Mouse (Mus musculus) B cell, adult 2 months (primary cell): ENCODE measurements around the gene Mcm10.

ENCODE experiments used
- DNase-seq, 2 experiments: peaks; one replicate each; pipeline ENCODE4 v3.0.0; 2022

Mcm10 gene

DNA sequence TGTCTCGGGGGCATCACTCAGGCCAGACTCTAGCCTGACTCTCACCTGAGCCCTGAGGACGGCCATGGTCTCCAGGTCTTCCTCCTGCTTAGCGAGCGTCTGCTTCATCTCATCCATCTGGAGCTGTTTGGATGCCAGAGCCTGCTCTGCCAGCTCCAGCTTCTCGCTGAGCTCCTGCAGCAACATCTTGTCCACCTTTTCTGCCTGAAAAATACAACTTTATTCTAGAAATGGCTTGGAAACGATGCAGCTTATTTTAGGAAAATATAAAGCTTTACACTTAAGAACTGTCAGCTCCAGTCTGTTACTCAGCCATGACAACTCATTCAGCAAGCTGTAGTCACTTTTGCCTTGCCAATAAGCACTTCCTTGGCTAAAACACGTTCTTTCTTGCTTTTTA lies 18.6 kb upstream of the Mcm10 start:
- no peak for DNase-seq

GRCm38 (mm10) chr2:5029808-5030207 lies 17.2 kb upstream of the Mcm10 start:
- no peak for DNase-seq

DNA sequence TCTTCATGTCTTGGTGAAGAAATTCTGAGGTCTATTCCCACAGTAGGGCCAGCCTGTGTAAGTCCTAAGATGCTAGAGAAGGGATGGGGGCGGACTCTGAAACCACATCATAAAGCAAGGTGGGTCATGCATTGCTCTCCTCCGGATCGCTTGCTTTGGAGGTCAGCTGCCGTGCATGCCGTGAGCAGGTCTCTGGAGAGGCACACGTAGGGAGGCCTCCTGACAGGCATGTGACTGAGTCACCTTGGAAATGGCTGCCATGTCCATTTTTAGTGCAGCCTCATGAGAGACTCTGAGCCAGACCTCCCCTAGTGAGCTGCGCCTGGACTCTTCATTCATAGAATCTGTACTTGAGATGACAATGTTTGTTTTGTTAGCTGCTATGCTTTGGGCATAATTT lies 15.5 kb upstream of the Mcm10 start:
- no peak for DNase-seq

GRCm38 (mm10) chr2:5027057-5027456 lies 14.5 kb upstream of the Mcm10 start:
- no peak for DNase-seq

- DNase-seq: peak; percentile 42 to 44
These were observed 12.7 kb upstream of the Mcm10 start for GRCm38 (mm10) chr2:5025162-5025733.

DNA sequence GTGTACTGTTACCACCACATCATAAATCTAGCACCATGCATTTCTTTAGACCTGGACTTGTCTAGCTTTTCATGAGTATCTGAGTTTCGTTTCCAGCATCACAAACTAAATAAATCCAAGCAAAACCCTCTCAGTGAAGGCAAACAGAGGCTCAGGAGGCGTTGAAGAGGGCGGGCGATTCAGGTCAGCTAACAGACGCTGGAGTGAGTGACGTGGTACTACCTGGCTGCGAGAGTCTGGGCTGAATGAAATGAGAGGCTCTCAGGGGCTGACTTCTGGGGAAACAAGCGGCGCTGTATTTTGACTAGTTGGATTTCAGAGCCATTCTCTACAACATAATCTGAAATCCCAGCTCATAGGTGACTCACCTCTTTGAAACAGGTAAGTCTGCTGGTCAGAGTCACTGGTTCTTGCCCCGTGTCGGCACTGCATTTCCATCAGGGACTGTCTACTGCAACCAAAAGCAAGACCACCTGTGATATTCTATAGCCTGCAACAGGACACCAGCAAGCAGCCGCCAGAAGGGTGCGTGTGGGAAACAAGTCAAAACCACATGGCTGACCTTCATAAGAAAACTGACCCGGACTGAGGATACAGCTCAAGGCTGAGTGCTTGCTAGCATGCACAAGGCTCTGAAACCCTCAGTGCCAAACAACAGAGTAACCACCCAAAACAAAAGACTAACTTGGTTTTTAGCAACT lies 11.3 kb upstream of the Mcm10 start:
- DNase-seq: no peak

- no peak for DNase-seq
These were observed 10.7 kb upstream of the Mcm10 start for GRCm38 (mm10) chr2:5023275-5023674.

DNA sequence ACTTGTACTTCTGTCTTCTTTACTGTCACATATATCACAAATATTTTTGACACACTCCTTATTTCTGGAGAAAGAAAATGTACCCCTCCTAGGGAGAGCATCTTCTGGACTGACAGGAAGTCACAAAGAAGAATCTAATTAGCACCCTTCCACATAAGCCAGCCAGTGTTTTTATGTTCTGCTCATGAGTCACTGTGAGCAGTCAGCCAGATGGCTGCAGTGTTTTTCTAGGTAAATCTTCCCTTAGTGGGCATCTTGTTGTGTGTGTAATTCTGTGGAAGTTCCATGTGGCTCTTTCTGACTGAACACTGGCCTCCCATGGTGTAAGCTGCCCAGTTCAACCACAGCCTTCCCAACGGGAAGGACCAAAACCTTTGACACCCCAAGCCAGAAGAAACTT lies 7.1 kb upstream of the Mcm10 start:
- DNase-seq: no peak

- DNase-seq: no peak
These were observed 4.3 kb upstream of the Mcm10 start for GRCm38 (mm10) chr2:5016922-5017321.

DNA sequence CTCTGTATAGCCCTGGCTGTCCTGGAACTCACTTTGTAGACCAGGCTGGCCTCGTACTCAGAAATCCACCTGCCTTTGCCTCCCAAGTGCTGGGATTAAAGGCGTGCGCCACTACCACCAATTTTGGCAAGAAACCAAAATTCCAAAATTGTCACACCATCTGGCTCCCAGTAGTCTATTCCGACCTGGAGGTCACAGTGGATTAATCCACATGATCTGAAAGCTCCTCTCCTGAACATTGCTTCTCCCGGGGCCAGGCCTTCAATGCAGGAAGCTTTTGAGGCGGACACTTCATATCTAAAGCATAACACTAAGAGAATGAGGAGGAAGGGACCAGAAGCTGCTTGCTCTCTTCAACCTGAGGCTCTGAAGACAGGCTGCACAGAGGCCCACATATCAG lies 2.9 kb upstream of the Mcm10 start:
- no peak for DNase-seq

DNA sequence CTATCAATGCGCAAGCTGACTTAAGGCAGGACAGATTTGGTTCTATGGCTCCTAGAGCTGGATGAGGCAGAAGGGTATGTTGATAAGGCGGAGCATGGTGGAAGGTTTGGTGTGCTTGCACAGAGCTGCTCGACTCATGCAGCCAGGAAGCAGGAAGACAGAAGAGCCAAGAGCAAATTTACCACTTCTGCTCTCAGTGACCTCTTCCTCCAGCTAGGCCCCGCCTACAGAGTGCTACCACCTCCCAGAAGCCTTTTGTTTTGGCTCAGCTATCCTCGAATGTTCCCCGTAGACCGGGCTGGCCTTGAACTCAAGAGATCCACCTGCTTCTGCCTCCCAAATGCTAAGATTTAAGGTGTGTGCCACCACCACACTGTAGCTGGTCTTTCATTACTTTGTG lies 2.0 kb upstream of the Mcm10 start:
- no peak for DNase-seq

GRCm38 (mm10) chr2:5011898-5012490 lies 597 bp downstream of the Mcm10 start:
- no peak for DNase-seq

DNA sequence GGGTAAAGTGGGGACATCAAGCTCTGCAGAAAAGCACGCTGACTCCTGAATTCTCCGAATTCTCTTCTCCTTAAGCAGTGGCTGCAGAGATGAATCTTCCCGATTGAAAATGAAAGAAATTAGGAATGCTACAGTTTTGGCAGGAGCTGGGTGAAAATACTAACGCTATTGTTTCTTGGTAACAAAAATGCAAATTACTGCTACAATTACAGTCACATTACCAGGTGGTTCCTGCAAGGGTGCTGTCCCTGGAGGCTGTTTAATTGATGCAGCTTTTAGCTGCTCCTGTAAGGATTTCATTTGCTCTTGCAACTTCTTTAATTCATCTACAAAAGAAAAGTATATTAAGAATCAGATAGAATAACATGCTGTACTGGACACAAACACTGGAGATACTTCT lies 5.5 kb downstream of the Mcm10 start:
- no peak for DNase-seq

DNA sequence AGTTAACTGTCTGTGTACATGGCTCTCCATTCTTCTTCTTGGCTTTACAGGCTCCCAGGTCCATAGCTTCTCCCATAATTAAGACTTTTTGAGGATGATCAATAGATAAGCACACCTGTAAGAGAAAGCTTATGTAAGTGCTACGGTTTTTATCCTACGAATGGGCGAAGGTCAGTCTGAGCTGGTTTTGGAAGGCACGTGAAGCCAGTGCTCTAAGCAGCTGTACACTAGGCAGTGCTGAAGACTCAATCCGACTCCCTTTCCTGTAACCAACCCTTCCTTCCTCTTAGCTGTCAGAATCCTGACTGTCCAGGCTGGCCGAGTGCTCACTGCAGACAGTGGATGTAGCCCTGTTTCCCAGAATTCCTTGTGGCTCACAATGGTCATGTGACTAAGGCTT lies 11.3 kb downstream of the Mcm10 start:
- DNase-seq: no peak

DNA sequence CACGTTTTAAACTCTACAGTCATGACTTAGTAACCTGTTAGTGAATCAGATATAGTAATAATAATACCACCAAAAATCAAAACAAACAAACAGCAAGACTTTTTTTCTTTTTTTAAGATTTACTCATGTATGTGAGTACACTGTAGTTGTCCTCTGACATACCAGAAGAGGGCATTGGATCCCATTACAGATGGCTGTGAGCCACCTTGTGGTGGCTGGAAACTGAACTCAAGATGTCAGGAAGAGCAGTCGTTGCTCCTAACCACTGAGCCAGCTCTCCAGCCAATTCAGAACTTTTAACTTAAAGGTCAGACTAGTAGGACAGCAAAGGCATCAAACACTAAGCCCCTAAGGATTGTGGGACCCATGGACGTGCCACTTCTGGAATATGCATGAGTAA lies 13.7 kb downstream of the Mcm10 start:
- no peak for DNase-seq

- DNase-seq: no peak
These were observed 16.2 kb downstream of the Mcm10 start for GRCm38 (mm10) chr2:4996421-4996824.

DNA sequence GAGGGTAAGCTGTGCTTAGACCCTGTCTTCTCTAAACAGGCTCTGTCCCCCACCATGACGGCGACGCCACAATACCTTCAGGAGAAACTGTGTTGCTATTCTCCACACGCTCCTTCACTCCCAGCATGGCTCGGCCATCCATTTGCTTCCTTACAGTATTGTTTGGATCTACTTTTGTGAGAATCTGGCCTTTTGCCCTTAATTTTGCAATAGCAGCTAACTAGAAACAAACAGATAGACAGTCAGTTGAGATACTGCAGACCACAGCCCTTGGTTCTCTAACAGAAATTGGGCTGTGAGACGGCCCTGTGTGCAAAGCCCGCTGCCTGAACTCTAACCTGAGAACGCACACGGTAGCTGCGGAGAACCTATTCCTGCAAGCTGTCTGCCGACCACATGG lies 16.9 kb downstream of the Mcm10 start:
- DNase-seq: no peak

GRCm38 (mm10) chr2:4994436-4994835 lies 18.2 kb downstream of the Mcm10 start:
- DNase-seq: no peak

DNA sequence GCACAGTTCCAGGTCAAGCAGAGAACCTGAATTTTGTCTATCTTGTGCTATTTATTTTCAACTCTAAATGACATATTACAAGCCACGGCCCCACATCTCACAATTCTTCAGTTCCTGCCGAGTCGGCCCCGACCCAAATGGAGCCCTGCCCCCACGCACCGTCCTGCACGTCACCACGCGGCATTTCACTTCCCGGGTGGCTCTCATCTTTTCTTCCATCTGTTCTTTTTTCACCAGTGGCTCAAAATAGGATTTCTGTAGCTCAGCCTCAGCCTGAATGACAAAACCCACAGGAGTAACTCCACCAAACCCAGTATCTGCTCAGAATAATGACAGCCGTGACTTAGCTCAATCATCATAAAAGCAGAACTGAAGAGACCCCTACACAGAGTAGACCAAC lies 19.0 kb downstream of the Mcm10 start:
- no peak for DNase-seq

GRCm38 (mm10) chr2:4988826-4989424 lies 23.7 kb downstream of the Mcm10 start:
- no peak for DNase-seq

GRCm38 (mm10) chr2:4987388-4988180 lies 25.0 kb downstream of the Mcm10 start:
- no peak for DNase-seq

DNA sequence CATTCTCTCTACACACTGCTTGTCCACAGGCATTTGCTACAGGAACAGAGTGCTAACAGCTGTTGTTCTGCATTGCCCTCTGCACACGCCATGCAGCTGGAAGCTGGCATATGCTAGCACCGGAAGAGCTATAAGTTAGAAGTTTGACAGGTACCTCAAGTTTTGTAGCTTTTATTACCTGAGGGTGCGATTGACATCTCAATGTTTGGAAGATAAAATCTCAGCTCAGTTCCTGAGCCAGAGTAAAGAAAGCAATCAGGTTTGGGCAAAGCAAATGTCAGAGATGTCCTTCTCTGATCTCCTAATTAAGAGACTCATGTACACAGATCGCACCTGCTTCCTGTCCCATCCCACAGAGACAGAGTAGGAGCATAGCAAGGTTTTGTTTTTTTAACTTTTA lies 25.8 kb downstream of the Mcm10 start:
- no peak for DNase-seq

DNA sequence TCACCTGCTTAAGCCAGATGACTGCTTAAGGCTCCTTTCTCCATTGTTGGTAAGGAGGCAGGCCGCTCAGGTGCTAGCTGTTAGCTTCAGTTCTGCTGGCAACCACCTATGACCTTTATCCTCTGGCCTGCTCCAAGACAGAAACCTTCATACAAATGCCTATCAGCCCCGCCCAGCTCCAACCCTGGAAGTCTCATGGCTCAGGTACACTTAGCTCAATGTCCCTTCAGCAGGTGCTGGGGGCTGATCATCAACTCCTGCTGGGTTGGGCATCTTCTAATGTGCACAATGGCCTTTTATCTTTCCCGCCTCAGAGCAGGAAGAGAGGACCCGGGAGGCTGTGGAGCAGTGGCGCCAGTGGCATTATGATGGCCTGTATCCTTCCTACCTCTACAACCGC lies 27.6 kb downstream of the Mcm10 start:
- no peak for DNase-seq

DNA sequence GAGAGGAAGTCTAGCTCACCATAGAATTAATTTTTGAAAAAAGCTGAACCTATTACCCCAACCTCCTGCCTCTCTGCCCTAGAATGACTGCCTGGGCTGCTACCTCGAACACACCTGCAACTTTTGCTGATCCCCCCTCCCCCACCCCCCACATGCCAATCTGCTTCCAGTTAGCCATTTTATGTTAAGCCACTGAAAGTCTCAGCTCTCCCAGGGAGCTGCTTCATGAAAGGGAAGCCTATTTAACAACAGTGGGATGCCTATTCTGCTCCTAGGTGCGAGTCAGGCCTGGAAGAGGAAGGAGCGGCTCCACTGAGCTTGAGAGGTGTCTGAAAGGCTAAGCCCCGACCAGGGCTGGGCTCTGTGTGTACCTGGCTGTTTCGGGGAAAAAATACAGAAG lies 28.6 kb downstream of the Mcm10 start:
- DNase-seq: no peak
